Mouse (Mus musculus) megakaryocyte, embryonic 14.5 days (primary cell): ENCODE data around the gene Clip2.

Experiments used
- FLI1 ChIP-seq: IDR thresholded peaks from 2 replicates; pipeline ENCODE4 v1.6.1; 2012; ENCODE audit warnings: low read length, inconsistent platforms, mixed read lengths
- GATA1 ChIP-seq: IDR thresholded peaks from 3 replicates; pipeline ENCODE4 v1.6.1; 2012; ENCODE audit warnings: mixed read lengths, low read length, inconsistent platforms, borderline replicate concordance

DNA sequence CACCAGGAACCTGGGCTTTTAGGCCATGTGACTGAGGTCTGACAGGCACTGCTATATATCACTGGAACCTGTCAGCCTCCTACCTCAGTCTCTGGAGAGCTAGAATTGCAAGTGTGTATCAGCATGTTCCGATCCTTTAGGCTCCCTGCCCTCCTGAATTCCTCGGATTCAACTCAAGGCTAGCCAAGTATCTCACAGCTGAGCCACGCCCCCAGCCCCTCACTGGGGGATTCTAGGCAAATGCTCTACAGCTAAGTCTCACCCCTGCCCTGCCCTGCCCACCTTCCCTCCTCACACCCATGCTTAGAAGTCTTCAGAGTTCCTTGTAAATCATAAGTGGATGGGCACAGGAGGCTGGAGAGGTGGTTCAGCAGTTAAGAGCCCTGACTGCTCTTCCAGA lies 111.1 kb downstream of the Clip2 start:
- no peak for TF ChIP-seq GATA1
- no peak for TF ChIP-seq FLI1
